Mouse (Mus musculus): ENCODE data around the gene Lpp. TPM values are rescaled to one million over a fixed set of nuclear protein-coding genes. Genes with fewer than 3 reads are reported as not detected.
A peak's percentile ranks its signal among the peaks of the same experiment; 100 is the strongest.

Lpp gene
- polyA plus RNA-seq, 1 experiment from 2014 or later, result 10.7 TPM

GRCm38 (mm10) chr16:24664131-24664530 lies 270.8 kb downstream of the Lpp start:
- H3K9me3 ChIP-seq (ENCODE audit: low read length), result no peaks in the 10 kb centered on the region
- DNase-seq (no peak), ATAC-seq (no peak)
- no peaks in the 10 kb centered on the region for H3K4me1 ChIP-seq (ENCODE audit: insufficient read depth)
- no peak overlapping the region for H3K4me3 ChIP-seq (ENCODE audit: low read depth, low read length)
- H3K9ac ChIP-seq (replicated peaks), result no peak overlapping the region
- H3K4me2 ChIP-seq (ENCODE audit: low read depth, low read length), result no peak overlapping the region
- peaks cover 3% of the 10 kb centered on the region; the same call in 1 of the 2 replicates for H3K36me3 ChIP-seq (replicated peaks; ENCODE audit: insufficient read depth, low read length)
- no peak for TF ChIP-seq CTCF (IDR thresholded peaks at IDR 0.05; ENCODE audit: low read depth)
- no peak for TF ChIP-seq EP300 (IDR thresholded peaks at IDR 0.05; ENCODE audit: low read depth)
- no peak overlapping the region for H3K27ac ChIP-seq (ENCODE audit: low read depth)
- no peaks in the 10 kb centered on the region for H3K27me3 ChIP-seq (ENCODE audit: insufficient read depth, low read length)

DNA sequence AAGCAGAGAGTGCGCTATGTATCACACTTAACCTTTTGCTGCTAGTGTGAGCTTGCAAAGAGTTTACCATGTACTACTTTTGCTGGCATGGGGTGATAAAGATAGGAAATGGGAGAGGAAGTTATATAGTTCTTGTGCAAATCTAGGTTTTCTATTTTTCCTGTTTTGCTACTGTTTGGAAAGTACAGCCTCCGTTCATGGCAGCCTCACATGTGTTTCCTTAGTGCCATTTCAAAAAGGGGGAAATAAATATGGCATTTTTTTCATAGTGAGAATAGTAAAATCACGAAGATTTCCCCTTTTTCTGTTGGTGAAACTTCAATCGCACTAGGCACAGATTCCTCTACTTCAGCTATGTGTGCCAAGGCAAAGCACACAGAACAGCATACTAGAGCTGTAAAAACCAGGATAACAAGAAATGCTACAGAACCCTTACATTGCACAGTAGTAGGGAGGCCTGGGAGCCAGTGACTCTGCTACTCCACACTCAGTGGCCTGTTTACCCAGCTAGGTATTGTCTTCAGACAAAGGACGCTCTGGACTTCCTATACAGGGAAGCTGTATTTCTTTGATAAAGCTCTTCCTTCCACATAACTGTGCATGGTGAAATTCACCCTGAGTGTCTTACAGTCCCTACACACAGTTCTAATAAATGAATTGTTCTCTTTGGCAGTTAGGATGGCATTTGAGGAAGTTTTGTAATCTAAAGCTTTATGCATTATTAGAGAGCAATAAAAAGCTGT lies 276.6 kb downstream of the Lpp start:
- Histone ChIP-seq H3K4me2 (ENCODE audit: low read depth, low read length) (no peak overlapping the region), H3K9ac (replicated peaks) (no peak overlapping the region), H3K27ac (ENCODE audit: low read depth) (0 out of 2 replicates have a peak overlapping the region, but pooled peaks have one; percentile 7), H3K27me3 (ENCODE audit: insufficient read depth, low read length) (no peaks in the 10 kb centered on the region), H3K36me3 (replicated peaks; ENCODE audit: insufficient read depth, low read length) (no peaks in the 10 kb centered on the region), H3K9me3 (ENCODE audit: low read length) (no peaks in the 10 kb centered on the region), H3K4me3 (ENCODE audit: low read depth, low read length) (no peak overlapping the region), H3K4me1 (ENCODE audit: insufficient read depth) (no peaks in the 10 kb centered on the region; the same call in 1 of the 2 replicates)
- ATAC-seq (no peak), DNase-seq (no peak)
- TF ChIP-seq CTCF (IDR thresholded peaks at IDR 0.05; ENCODE audit: low read depth), result no peak
- no peak for TF ChIP-seq EP300 (IDR thresholded peaks at IDR 0.05; ENCODE audit: low read depth)
- 49% methylated on average over 5 of the region's 5 CpGs for WGBS (ENCODE audit: insufficient replicate concordance)

GRCm38 (mm10) chr16:24678942-24679341 lies 285.6 kb downstream of the Lpp start:
- no peak for ATAC-seq
- H3K9ac ChIP-seq (replicated peaks), result no peak overlapping the region
- no peak for DNase-seq
- no peak overlapping the region for H3K4me2 ChIP-seq (ENCODE audit: low read depth, low read length)
- no peaks in the 10 kb centered on the region for H3K4me1 ChIP-seq (ENCODE audit: insufficient read depth)
- no peaks in the 10 kb centered on the region for H3K27me3 ChIP-seq (ENCODE audit: insufficient read depth, low read length)
- no peaks in the 10 kb centered on the region; the same call in 1 of the 2 replicates for H3K36me3 ChIP-seq (replicated peaks; ENCODE audit: insufficient read depth, low read length)
- H3K4me3 ChIP-seq (ENCODE audit: low read depth, low read length), result no peak overlapping the region
- H3K27ac ChIP-seq (ENCODE audit: low read depth), result no peak overlapping the region
- TF ChIP-seq EP300 (IDR thresholded peaks at IDR 0.05; ENCODE audit: low read depth) (no peak), CTCF (IDR thresholded peaks at IDR 0.05; ENCODE audit: low read depth) (no peak)
- no peaks in the 10 kb centered on the region for H3K9me3 ChIP-seq (ENCODE audit: low read length)

DNA sequence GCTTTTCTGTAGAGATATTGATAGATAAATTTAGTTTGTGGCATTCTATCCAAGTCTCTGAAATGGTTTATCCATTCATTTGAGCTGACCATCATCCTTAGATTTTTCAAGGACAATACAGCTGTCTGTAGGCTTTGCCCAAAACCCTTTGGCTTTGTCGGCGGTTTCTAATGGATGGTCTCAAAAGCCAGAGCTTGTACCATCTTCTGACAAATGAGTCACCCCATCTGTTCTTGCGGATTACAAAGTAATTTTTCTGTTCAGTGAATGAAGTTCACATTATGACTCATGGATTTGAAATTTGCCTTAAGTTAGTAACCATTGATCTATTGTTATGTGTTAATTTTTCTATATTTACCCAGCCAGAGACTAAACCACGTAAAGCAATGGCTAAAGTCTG lies 301.8 kb downstream of the Lpp start:
- Histone ChIP-seq H3K27me3 (ENCODE audit: insufficient read depth, low read length) (no peaks in the 10 kb centered on the region), H3K9ac (replicated peaks) (no peak overlapping the region), H3K9me3 (ENCODE audit: low read length) (no peaks in the 10 kb centered on the region), H3K4me3 (ENCODE audit: low read depth, low read length) (no peak overlapping the region), H3K4me2 (ENCODE audit: low read depth, low read length) (no peak overlapping the region), H3K36me3 (replicated peaks; ENCODE audit: insufficient read depth, low read length) (no peaks in the 10 kb centered on the region), H3K27ac (ENCODE audit: low read depth) (no peak overlapping the region), H3K4me1 (ENCODE audit: insufficient read depth) (no peaks in the 10 kb centered on the region)
- ATAC-seq (no peak), DNase-seq (no peak)
- 80% methylated on average over 4 of the region's 4 CpGs for WGBS (ENCODE audit: insufficient replicate concordance)
- TF ChIP-seq EP300 (IDR thresholded peaks at IDR 0.05; ENCODE audit: low read depth), result no peak

GRCm38 (mm10) chr16:24704215-24704614 lies 310.9 kb downstream of the Lpp start:
- Histone ChIP-seq H3K9me3 (ENCODE audit: low read length) (no peaks in the 10 kb centered on the region), H3K27ac (ENCODE audit: low read depth) (no peak overlapping the region), H3K27me3 (ENCODE audit: insufficient read depth, low read length) (no peaks in the 10 kb centered on the region), H3K9ac (replicated peaks) (no peak overlapping the region), H3K4me2 (ENCODE audit: low read depth, low read length) (no peak overlapping the region), H3K4me3 (ENCODE audit: low read depth, low read length) (no peak overlapping the region), H3K4me1 (ENCODE audit: insufficient read depth) (no peaks in the 10 kb centered on the region), H3K36me3 (replicated peaks; ENCODE audit: insufficient read depth, low read length) (no peaks in the 10 kb centered on the region)
- DNase-seq (no peak), ATAC-seq (no peak)
- 82% methylated on average over 3 of the region's 3 CpGs for WGBS (ENCODE audit: insufficient replicate concordance)
- TF ChIP-seq CTCF (IDR thresholded peaks at IDR 0.05; ENCODE audit: low read depth), result no peak
- TF ChIP-seq EP300 (IDR thresholded peaks at IDR 0.05; ENCODE audit: low read depth), result no peak

DNA sequence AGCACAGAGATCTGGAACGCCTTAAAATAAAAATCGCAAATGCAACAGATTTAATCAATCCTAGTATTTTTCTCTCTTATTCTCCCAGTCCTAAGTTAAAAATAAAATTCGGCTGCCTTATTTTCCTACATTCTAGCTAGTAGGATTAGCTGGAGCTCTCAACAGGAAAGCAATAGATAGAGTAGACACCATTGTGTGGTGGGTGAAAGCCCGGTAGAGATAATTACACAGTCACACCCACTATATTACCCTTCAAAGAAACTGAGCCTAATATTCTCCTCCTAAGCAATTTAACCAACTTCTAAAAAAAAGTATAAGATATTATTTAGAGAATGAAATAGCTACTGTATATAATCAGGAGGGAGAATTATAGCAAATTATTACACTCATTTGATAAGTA lies 330.3 kb downstream of the Lpp start:
- Histone ChIP-seq H3K27me3 (ENCODE audit: insufficient read depth, low read length) (no peaks in the 10 kb centered on the region), H3K4me2 (ENCODE audit: low read depth, low read length) (no peak overlapping the region), H3K4me1 (ENCODE audit: insufficient read depth) (no peaks in the 10 kb centered on the region), H3K4me3 (ENCODE audit: low read depth, low read length) (no peak overlapping the region), H3K9me3 (ENCODE audit: low read length) (no peaks in the 10 kb centered on the region), H3K27ac (ENCODE audit: low read depth) (no peak overlapping the region), H3K36me3 (replicated peaks; ENCODE audit: insufficient read depth, low read length) (no peaks in the 10 kb centered on the region), H3K9ac (replicated peaks) (no peak overlapping the region)
- TF ChIP-seq CTCF (IDR thresholded peaks at IDR 0.05; ENCODE audit: low read depth) (no peak), EP300 (IDR thresholded peaks at IDR 0.05; ENCODE audit: low read depth) (no peak)
- ATAC-seq, result no peak
- 76% methylated on average over 4 of the region's 4 CpGs for WGBS (ENCODE audit: insufficient replicate concordance)
- no peak for DNase-seq

All from liver, postnatal 0 days (tissue).